Mouse (Mus musculus): ENCODE results near the gene Iah1.

DNA sequence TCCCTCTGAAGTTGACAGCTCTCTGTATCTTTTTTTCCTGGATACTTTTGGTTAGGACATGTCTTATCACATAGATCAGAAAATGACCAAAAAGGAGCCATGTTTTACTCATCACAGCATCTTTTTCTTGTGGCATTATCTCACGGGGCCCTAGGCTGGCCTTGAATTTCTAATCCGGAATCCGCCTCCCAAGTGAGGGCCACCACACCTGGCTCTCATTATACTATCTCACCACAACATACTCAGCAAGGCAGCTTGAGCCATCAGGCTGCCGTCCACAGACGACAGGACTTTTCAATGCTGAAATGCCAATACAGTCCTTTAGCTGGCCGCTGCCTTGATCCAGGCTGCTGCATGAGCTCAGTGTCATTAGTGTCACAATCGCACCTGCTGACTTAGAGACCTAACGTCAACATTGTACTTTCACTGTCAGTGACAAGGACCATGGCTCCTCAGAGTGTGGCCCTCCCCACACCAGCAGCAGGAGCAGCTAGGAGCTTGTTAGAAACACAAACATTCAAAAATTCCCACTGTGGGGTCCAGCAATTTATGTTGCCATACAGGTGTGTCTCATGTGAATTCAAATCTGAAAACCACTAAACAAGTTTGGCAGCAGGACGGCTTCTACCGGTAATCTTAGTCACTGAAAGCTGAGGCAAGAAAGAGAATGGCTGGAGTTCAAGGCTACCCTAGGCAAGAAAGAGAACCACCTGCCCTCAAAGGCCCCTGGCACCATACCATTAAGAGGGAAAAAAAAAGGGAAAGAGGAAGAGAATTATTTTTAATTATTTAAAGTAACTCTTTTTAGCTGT lies 48.6 kb downstream of the Iah1 start:
- TF ChIP-seq POLR2A (IDR thresholded peaks at IDR 0.05; ENCODE audit: control insufficient read depth, low read depth, low read length) (no peak), CTCF (IDR thresholded peaks at IDR 0.05; ENCODE audit: control insufficient read depth, insufficient read depth, insufficient replicate concordance, low read depth, low read length) (no peak)
